Mouse (Mus musculus) kidney, adult 11 months (tissue): ENCODE results near the gene 2310034G01Rik.

ENCODE experiments used
- DNase-seq: peaks from one replicate; pipeline ENCODE4 v3.0.0; 2022

The 2310034G01Rik gene

DNA sequence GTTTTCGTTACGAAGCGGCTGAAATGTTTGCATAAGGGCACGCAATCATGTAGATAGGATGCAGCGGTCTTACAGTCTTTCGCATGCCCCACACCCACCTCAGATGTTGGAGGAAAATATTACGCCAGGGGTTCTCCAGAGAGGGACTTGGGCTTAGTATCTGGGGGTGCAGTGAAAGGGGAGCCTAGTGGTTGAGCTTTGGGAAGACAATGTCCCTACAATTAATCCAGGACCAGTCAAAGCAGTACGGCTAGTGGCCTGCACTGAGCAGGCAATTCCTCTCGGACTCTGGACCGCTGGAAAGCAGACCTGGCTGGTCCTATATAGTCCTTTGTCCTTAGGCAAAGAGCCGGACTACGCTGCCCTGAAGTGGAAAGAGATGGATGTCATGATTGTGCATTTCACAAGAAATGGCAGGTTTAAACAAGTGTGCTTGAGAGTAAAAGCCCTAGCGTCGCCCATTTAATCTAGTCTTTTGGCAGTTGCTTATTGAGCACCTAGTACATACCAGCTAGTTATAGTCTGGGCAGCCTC, 22.5 kb downstream of the 2310034G01Rik start:
- no peak for DNase-seq

DNA sequence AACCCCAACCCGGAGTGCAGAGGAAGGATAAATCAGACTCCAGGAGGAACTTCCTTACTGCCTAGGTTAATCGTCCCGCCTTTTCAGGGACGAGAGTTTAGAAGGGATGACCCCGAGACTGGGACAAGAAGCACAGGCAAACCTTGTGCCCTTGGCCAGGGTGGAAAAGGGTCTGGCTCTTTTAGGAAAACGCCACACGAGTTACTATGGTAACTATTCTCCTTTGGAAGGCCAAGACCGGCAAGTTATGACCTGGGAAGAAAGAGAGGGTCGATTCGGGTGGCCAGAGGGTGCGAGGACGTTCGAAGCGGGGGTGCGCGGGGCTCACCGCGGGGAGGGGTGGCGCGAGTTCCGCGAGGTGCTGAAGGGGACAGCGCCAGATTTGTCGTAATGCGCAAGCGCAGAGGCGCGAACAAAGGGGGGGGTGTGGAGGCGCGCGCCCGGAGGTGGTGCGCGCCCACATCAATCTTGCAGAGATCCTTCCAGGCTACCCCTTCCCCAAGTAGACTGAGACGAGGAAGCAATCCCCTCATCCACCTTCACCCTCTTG, 23.3 kb downstream of the 2310034G01Rik start, which contains the start of gene Psd:
Gene Psd (minus strand): TSS at position 401 of the 550 bp plus-strand sequence.
- DNase-seq = no peak

- DNase-seq = no peak
Observed at GRCm38 (mm10) chr19:46326019-46326755, 23.9 kb downstream of the 2310034G01Rik start.

DNA sequence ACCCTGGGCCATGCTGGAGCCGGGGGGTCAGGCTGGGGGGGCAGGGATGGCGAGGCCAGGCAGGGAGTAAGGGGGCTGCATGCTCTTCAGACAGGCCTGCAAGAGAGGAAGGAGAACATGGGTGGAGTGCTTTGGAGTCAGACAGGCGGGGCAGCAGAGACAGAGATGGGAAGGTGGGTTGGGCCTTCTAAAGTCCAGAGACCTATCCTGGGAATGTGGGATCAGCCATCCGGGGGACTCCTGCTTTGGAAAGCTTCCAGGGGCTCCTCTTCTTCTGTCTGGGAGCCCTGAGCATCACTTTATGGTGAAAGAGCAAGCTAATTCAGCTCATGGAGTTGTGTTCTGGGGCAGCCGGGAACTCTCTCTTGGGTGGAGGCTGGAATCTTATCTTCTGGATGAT, 25.2 kb downstream of the 2310034G01Rik start:
- no peak for DNase-seq

DNA sequence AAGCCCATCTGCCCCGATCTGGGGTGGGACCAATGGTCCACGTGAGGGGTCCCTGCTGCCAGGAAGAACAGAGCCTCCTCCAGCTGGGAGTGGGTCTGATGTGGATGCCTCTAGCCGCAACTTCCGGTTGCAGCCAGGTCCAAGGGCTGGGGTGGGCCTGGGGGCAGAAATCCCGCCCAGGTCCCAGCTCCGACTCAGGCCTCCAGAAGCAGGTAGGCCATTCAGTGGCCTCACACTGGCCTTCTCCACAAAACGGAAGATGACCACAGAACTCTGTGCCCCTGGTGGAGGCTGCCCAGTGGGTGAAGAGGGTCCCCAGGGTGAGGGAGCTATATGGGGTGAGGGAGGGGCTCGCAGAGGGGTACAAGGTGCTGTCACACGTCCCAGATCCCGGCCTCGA, 25.7 kb downstream of the 2310034G01Rik start:
- no peak for DNase-seq

GRCm38 (mm10) chr19:46323716-46324115, 26.4 kb downstream of the 2310034G01Rik start:
- DNase-seq = no peak

DNA sequence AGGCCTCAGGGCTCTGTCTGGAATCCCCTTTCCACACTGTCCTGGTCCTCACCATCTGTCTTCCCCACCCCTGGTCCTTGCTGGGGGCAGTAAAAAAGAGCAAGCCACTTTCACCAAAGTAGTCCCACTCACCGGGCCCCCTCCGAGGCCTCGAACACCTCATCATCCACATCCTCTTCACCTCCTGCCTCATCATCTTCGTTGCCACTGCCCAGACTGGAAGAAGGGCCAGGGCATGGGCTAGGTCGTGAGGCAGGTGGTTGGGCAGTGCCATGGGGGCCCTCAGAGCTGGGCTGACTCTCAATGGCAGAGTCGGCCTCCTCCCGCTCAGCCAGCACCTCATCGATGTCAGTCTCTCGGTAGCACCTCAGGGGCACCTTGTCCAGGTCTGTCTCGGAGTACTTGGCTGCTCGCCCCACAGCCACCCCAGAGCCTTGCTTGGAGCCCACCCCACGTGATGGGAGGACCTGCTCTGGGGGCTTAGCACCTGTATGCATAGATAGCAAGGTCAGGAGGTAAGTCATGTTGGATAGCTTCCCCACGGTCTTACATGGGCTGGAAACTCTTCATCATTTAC, 27.0 kb downstream of the 2310034G01Rik start:
- no peak for DNase-seq

GRCm38 (mm10) chr19:46322144-46322995, 27.7 kb downstream of the 2310034G01Rik start:
- DNase-seq = no peak

GRCm38 (mm10) chr19:46321101-46321943, 28.8 kb downstream of the 2310034G01Rik start:
- DNase-seq = no peak

DNA sequence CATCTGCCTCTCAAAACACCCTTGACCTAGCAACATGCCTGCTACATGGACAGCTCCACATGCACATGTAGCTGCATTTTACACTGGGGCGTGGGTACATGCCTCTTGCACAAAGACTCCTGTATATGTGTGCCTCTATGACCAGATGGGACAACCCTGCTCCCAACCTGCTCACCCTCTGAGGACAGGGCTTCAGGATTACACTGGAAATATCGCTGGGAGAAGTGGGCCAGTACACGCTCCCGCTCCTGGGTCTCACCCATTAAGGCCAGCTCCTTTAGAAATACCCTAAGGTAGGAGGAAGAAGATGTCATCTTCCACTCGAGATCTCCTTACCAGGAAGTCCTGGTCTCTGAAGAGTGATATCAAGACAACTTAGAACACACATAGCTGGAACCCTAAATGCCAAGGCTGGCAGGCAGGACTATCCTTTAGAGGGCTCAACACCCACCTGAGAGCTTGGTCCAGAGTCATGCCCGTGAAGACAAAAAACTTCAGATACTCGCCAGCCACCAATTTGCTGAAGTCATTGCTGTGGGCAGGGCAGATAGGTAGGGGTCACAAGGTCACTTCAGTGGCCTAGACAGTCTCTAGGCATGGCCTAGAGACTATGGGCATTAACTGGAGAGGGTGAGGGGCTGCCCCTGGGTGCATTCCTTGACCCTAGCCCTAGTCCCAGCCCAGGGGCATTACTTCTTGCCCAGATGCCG, 29.9 kb downstream of the 2310034G01Rik start:
- no peak for DNase-seq

- DNase-seq = no peak
Observed at GRCm38 (mm10) chr19:46318586-46319378, 31.3 kb downstream of the 2310034G01Rik start.

GRCm38 (mm10) chr19:46318031-46318471, 32.1 kb downstream of the 2310034G01Rik start:
- no peak for DNase-seq

- no peak for DNase-seq
Observed at GRCm38 (mm10) chr19:46317546-46317885, 32.6 kb downstream of the 2310034G01Rik start.

- DNase-seq = no peak
Observed at GRCm38 (mm10) chr19:46316846-46317545, 33.1 kb downstream of the 2310034G01Rik start.

DNA sequence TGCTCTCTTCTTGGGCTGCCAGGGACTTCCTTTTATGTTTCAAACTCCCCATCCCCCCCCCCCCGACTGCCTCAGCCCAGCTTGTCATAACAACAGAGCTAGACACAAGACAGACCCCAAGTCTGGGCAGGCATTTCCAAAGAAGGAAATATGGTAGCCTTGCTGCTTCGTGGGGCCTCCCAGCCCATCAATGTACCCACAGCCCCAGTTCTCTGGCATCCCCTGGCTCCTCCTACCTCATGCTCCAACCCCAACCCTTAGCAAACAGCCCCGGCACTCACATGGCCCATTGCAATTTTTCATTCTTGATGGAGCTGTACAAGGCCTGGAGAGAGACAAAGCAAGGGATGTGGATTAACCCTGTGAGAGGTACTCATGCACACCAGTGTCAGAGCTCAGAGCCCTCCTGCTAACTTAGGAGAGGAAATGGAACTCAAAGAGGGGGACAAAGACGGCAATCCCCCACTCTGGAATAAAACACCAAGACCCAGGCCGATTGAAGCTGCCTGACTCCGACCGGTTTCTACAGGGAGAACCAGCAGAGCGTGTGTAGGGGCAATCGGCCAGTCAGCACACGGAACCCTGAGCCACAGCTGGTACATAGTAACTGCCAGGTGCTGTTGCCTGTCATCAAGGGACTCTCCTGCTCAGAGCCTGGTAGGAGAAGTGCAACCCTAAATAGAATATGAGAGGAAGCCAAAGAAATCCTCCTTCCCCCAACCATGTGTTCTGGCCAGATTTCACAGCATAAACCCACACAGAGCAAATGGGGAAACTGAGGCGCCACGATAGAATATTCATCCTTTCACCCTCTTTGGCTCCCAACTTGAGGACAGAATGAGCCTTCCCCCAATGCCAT, 34.1 kb downstream of the 2310034G01Rik start:
- DNase-seq = no peak

- no peak for DNase-seq
Observed at GRCm38 (mm10) chr19:46314872-46315742, 35.0 kb downstream of the 2310034G01Rik start.

- DNase-seq = no peak
Observed at GRCm38 (mm10) chr19:46314151-46314601, 35.9 kb downstream of the 2310034G01Rik start.

DNA sequence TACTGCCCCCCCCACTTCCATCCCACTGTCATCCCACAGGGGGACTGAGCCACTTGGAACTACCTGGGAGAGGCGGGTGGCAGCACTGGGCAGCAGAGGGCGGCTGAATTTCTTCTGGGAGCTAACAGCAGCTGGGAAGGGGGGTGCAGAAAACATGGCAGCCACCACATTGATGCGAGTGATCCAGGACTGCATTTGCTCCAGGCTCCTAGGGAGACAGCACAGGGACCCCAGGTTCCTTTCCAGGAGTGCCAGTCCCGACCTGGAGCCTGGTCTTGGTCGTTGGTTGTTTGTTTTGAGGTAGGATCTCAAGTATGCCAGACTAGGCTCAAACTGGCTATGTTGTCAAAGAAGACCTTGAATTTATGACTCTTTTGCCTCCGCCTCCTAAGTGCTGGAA, 36.5 kb downstream of the 2310034G01Rik start:
- DNase-seq = no peak
